Mouse (Mus musculus) ovary, postnatal 10 days (tissue): Measurements from ENCODE around the gene Nt5c2.

Experiments used
- DNase-seq: peaks from one replicate; pipeline ENCODE4 v3.0.0; 2022; ENCODE audit warnings: low spot score

Gene Nt5c2

DNA sequence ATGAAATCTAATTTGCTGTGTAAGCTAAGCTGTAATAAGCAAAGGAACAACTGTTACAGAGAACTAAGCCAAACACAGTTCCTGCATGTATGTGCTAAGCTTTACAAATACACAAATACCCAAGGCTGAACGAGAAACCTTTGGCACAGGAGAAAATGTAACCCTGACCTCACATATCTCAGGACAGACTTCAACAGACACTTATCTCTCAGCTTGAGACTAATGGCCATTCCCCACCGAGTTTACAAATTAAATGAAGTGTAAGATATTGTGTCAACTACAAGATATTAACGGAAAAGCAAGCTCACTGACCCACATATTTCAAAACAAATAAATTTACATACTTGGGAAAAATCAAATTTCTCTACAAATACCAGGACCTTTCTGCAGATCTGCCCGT is 86.8 kb downstream of the Nt5c2 start:
- no peak for DNase-seq

- DNase-seq, result no peak
Observed at GRCm38 (mm10) chr19:46926951-46927350, 88.0 kb downstream of the Nt5c2 start.

DNA sequence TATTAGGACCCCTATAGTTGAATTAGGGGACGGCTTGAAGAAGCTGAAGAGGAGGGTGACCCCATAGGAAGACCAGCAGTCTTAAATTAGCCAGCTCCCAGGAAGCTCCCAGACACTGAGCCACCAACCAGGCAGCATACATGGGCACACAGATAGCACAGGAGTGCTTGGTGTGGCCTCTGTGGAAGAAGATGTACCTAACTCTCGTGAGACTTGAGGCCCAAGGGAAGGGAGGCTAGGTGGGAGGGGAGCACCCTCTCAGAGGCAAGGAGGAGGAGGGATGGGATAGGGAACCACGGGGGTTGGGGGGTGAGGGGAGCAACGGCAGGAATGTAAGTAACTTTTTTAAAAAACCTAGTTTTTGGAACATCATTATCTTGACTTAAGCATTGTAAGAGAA is 88.6 kb downstream of the Nt5c2 start:
- no peak for DNase-seq

DNA sequence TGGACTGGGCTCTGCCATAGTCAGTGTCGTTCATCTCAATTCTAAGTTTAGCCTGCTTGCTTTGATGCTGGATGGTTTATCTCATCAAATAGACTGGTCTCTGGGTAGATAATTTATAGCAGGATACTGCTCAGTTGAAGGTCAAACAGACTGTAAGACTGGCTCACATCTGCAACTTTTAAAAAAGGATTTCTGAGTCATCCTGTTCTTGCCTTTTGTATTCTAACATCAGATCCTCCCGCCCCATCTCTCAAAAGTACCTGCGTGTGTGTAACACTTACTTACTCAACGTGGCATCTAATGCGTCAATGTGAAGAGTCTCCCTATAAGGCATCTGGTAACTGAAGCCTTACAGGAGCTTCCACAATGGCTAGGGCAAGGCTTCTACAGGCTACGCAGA is 94.4 kb downstream of the Nt5c2 start:
- DNase-seq, result no peak

- no peak for DNase-seq
Observed at GRCm38 (mm10) chr19:46915406-46916080, 99.4 kb downstream of the Nt5c2 start.

GRCm38 (mm10) chr19:46913626-46914025 is 101.3 kb downstream of the Nt5c2 start:
- DNase-seq, result no peak

DNA sequence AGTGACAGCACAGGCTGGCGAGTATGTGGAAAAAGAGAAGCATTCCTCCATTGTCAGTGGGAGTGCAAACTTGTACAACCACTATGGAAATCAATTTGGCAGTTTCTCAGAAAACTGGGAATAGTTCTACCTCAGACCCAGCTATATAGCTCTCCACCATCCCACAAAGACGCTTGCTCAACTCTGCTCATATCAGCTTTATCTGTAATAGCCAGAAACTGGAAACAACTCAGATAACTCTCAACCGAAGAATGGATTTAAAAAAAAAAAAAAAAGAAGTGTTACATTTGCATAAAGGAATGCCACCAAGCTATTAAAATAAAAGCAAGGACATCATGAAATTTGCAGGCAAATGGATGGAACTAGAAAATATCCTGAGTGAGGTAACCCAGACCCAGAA is 103.5 kb downstream of the Nt5c2 start:
- no peak for DNase-seq

DNA sequence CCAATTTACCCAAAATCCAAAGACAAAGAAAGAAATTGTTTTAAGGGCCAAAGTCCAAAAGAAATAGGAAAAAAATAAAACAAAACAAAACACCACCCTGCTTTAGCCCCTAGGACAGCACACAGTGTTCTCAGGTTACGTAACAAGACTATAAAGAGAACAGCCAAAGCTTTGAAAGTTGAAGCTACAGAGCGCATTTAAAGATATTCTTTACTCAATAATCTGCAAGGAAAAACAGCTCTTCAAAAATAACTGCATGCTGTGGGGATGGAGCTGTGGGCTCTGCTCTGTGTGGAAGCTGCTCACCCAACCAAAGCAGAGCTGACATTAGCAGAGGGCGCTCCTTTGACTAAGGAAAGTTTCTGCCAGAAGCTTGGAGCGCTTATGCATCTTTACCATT is 106.0 kb downstream of the Nt5c2 start:
- no peak for DNase-seq

DNA sequence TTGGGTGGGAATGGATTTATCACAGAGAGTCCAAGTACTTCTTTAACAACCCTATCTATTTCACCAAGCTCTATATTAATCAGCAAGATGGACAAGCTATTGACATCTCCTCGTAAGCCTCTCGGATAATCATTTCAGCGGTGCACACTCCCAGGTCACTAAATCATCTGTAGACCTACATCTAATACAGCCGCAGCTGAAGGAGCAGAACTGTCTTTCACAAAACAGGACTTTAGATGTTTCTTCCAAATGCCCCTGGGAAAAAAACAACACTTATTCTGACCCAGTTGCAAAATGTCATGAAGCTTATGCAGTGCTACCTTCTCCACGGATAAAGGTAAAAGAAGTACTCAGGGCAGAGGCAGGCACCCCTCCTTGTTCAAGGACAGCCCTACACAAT is 106.7 kb downstream of the Nt5c2 start:
- DNase-seq, result no peak

- DNase-seq, result no peak
Observed at GRCm38 (mm10) chr19:46905971-46906370, 109.0 kb downstream of the Nt5c2 start.

DNA sequence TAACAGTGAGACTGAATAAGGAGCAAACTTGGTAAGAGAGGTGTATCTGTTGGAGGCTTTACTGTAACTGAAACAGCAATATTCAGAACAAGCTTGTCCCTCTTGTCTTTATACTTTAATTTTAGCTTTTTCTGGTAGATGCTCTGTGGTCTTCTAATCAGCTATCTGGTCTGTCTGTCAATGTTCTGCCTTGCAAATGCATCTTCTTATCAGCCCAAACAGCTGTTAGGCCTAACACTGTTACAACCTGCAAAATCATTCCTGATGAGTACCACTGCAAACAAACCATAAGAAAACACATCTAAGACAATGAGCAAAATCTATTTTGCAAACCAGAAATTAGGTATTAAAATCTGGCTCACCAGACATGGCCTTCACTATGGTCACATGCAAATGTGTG is 109.6 kb downstream of the Nt5c2 start:
- no peak for DNase-seq

DNA sequence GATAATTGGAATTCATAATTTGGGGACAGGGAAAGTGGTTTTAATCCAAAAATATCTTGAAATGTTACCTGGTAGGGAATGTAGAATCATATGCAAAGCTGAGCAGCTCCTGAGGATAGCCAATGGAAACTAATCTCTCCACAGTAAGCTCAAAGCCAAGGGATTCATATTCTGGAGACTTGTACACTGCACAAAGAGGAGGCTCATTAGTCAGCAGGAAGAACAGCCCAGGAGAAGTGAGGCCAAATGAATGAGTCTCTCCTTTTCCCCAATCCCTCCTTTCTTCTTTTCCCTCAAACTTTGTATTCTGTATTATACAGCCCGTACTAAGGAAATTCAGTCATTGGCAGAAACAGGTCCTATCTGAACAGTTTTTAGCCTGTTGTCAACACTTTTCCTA is 110.0 kb downstream of the Nt5c2 start:
- no peak for DNase-seq

DNA sequence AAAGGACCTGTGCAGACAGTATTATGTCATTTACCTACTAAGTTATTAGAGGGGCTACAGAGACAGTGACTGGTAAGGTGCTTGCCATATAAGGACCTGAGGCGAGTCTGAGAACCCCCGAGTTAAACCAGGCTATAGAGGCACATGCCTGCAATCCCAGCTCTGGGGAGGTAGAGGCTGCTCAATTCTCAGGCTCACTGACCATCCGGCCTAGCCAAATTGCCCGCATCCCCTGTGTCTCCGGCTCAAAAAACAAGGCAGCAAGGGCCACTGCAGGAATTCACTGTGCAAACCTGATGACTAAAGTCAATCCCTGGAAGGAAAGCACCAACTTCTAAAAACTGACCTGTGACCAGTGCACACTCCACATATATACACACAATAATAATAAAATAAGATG is 111.6 kb downstream of the Nt5c2 start:
- no peak for DNase-seq

GRCm38 (mm10) chr19:46901323-46901722 is 113.6 kb downstream of the Nt5c2 start:
- no peak for DNase-seq

- DNase-seq, result no peak
Observed at GRCm38 (mm10) chr19:46900786-46901185, 114.2 kb downstream of the Nt5c2 start.

DNA sequence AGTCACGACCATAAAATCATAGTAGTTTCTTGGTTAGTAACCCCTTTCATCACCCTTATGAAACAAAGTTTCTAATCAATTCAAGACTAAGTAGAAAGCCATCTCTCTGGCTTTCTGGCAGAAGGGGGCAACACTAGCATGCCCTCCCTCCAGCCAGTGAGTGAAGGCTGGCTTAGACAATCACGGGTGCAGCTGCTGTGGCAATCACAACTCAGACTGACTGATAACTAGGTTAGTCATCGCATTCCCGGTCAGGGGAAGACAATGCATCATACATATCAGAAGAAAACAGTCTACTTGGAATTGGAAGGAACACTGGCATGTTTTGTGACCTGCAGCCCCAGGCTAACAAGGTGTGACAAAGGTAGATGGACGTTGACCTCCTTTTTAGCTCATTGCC is 115.1 kb downstream of the Nt5c2 start:
- DNase-seq, result no peak

DNA sequence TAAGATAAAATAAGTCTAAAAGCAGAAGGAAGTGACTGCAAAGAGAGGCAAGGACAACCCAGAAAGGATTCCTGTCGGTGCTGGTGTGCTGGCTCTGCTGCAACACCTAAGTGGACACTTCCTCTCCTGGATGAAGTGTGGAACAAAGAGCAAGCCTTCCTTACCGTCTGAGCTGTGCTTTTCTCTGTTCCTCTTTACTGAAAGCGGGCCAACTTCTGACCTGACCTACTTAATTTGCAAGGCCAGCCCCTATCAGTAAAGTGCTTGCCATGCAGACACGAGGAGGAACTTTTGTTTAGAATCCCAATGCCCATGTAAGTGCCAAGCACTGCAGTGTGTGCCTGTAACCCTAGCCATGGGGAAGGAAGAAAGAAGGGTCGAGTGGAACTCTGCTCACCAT is 115.6 kb downstream of the Nt5c2 start:
- no peak for DNase-seq

DNA sequence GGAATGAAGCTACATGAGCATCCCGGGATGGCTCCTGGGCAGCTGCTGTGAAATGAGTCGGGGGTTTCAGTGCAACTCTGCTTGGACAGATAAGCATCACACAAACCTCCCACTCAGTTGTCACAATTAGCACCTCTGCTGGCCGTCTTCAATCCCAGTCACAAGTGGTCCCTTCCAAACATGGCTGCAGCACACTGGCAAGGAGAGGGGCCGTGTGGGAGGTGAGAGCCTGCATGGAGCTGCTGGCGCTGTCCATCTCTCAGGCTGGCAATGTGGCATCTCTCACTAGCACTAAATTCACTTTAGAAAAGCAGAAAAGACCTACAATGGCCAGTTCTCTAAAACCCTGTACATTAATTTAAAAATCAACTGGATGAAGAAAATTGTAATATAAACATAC is 116.7 kb downstream of the Nt5c2 start:
- DNase-seq, result no peak

DNA sequence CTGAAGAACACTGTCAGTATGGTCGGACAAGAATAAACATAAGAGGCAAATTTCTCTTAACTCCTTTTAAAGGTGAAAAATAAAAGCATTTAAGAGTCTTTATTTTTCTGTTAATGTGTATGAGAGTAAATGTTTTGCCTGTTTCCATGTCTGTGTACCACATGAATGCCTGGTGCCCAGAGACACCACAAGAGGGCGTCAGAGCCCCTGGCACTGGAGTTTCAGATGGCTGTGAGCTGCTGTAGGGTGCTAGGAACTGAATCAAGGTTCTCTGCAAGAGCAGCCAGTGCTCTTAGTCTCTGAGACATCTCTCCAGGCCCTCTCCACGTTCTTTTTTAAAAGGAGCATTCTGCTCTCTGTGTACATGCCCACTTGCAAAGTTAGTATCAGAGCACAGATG is 117.8 kb downstream of the Nt5c2 start:
- no peak for DNase-seq

GRCm38 (mm10) chr19:46893484-46893883 is 121.5 kb downstream of the Nt5c2 start:
- no peak for DNase-seq

DNA sequence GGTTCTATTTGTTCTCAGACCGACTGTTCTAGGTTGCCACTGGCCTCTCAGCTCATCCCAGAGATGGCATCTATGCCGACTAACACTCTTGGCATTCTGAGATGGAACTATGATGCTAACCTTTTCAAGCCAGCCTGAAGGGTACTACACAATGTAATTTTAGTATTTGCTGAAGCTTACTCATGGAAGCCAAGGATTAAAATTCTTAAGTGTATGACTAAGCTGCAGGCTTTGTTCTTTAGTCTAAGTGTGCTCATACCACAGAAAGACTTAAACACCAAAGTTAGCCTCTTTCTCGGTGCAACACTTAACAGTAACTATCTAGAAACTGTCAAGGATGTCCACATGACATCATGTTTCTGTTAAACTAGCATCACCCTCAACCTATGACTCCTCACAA is 122.1 kb downstream of the Nt5c2 start:
- DNase-seq, result no peak

DNA sequence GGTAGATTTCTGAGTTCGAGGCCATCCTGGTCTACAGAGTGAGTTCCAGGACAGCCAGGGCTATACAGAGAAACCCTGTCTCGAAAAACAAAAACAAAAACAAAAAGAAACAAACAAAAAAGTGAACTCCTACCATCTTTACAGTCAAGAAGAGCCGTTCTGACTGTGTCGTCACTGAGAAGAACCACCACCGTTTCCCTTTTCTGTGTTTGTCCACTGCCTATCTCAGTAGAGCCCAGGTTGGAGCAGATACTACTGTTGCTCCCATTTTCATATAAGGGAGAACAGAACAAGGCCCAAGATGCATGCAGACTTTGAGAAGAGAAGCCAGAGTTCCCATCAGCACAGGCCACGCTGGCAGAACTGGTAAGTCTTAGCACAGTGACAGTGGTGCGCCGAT is 124.3 kb downstream of the Nt5c2 start:
- DNase-seq, result no peak

DNA sequence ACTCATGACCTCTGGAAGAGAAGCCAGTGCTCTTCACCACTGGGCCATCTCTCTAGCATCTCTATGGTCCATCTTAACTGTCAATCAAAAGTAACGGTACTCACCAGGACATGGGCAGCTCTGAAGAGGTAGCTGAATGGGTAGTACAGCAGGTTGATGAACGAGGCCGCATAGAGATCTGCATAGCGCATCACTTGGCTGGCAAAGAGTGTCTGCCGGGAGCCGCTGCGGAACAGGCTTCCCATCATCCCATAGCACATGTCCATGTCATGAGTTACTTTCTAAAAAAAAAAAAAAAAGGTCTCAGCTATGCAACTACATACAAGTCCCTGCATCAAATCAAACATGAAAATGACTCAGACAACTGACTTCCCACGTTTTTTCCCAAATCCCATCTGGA is 125.3 kb downstream of the Nt5c2 start:
- no peak for DNase-seq

- no peak for DNase-seq
Observed at GRCm38 (mm10) chr19:46887811-46888527, 127.0 kb downstream of the Nt5c2 start.
